Mouse (Mus musculus) midbrain, embryonic 15.5 days (tissue): ENCODE measurements around the gene Fam110c. TPM values are rescaled to one million over a fixed set of nuclear protein-coding genes. Genes with fewer than 3 reads are reported as not detected.
A peak's percentile ranks its signal among the peaks of the same experiment; 100 is the strongest.
"Not testable (repeated sequence)": the region's sequence is repeated elsewhere in the genome, so short reads cannot be mapped to it uniquely, and the experiment has no call there.

Experiments used
- ATAC-seq: fragments of 200-750 bp; cut with Nextera tagmentation; replicated peaks from 2 replicates; pipeline ENCODE4 v1.8.0; 2017; ENCODE audit warnings: moderate TSS enrichment
- H3K27ac ChIP-seq: fragments of 300-500 bp; sonication (generic); 2 replicates; pipeline ENCODE4 v1.5.1; 2015; ENCODE audit warnings: mild to moderate bottlenecking, inconsistent platforms
- H3K27me3 ChIP-seq: fragments of 300-500 bp; sonication (generic); replicated peaks from 2 replicates; pipeline ENCODE4 v1.6.1; 2015; ENCODE audit warnings: inconsistent platforms
- H3K36me3 ChIP-seq: fragments of 300-500 bp; sonication (generic); replicated peaks from 2 replicates; pipeline ENCODE4 v1.6.1; 2015; ENCODE audit warnings: inconsistent platforms
- H3K4me1 ChIP-seq: fragments of 300-500 bp; sonication (generic); 2 replicates; pipeline ENCODE4 v1.6.1; 2015; ENCODE audit warnings: inconsistent platforms
- H3K4me2 ChIP-seq: fragments of 300-500 bp; sonication (generic); 2 replicates; pipeline ENCODE4 v1.6.1; 2015; ENCODE audit warnings: inconsistent platforms, mild to moderate bottlenecking, moderate library complexity
- H3K4me3 ChIP-seq: fragments of 300-500 bp; sonication (generic); 2 replicates; pipeline ENCODE4 v1.5.1; 2015; ENCODE audit warnings: mild to moderate bottlenecking, inconsistent platforms
- H3K9ac ChIP-seq: fragments of 300-500 bp; sonication (generic); 2 replicates; pipeline ENCODE4 v1.6.1; 2015; ENCODE audit warnings: mild to moderate bottlenecking, inconsistent platforms
- H3K9me3 ChIP-seq: fragments of 300-500 bp; sonication (generic); 2 replicates; pipeline ENCODE4 v1.6.1; 2016; ENCODE audit warnings: inconsistent platforms
- WGBS: fragments of 180-500 bp; shearing (Covaris S2); methylation state at CpG from one replicate; pipeline ENCODE4 v1.1.7; 2015; ENCODE audit warnings: mixed read lengths; 5-methylcytosine and 5-hydroxymethylcytosine counted together
- polyA plus RNA-seq: library from polyadenylated mRNA; unstranded; fragments of >200 nt; fragmentation: Nextera tagmentation; extraction: Ambion mirVana; gene quantifications from 2 replicates; pipeline ENCODE4 v1.2.1, GENCODE M21; 2015

The Fam110c gene
- 0.06 TPM in 2 replicates for polyA plus RNA-seq

- peak within 1 kb of the TSS; percentile 36 for H3K9ac ChIP-seq
Observed at GRCm38 (mm10) chr12:31073412-31074354, at the start of gene Fam110c. Gene Fam110c, plus strand, starts transcription at chr12:31073861.

GRCm38 (mm10) chr12:31026423-31026822 lies 47.2 kb upstream of the Fam110c start:
- H3K9me3 ChIP-seq: no peaks in the 10 kb centered on the region
- no peak for ATAC-seq
- H3K4me3 ChIP-seq: no peak overlapping the region
- H3K36me3 ChIP-seq: no peaks in the 10 kb centered on the region
- no peak overlapping the region for H3K4me2 ChIP-seq
- no peaks in the 10 kb centered on the region for H3K27me3 ChIP-seq
- H3K4me1 ChIP-seq: no peaks in the 10 kb centered on the region
- H3K9ac ChIP-seq: no peak overlapping the region
- WGBS: 77% methylated on average over 7 of the region's 7 CpGs
- no peak overlapping the region for H3K27ac ChIP-seq

More at GRCm38 (mm10) chr12:31073412-31074354, at the start of gene Fam110c:
- Histone ChIP-seq H3K9me3 (no peaks in the 10 kb centered on the region), H3K36me3 (no peaks in the 10 kb centered on the region), H3K27me3 (peaks cover 42% of the 10 kb centered on the region), H3K4me2 (peak within 1 kb of the TSS; percentile 98), H3K4me1 (peaks cover 18% of the 10 kb centered on the region), H3K27ac (no peak within 1 kb of the TSS), H3K4me3 (peak within 1 kb of the TSS; percentile 48)
- ATAC-seq: peak; percentile 64
- 1% methylated on average over 50 of the region's 50 CpGs for WGBS

GRCm38 (mm10) chr12:31052066-31052465 lies 21.6 kb upstream of the Fam110c start:
- 90% methylated on average over 4 of the region's 4 CpGs for WGBS
- Histone ChIP-seq H3K9ac (no peak overlapping the region), H3K4me3 (no peak overlapping the region), H3K27me3 (no peaks in the 10 kb centered on the region), H3K36me3 (no peaks in the 10 kb centered on the region), H3K27ac (no peak overlapping the region), H3K9me3 (no peaks in the 10 kb centered on the region), H3K4me1 (no peaks in the 10 kb centered on the region), H3K4me2 (no peak overlapping the region)
- no peak for ATAC-seq

- Histone ChIP-seq H3K4me3 (no peak overlapping the region), H3K27me3 (no peaks in the 10 kb centered on the region), H3K27ac (no peak overlapping the region), H3K4me2 (no peak overlapping the region), H3K9me3 (no peaks in the 10 kb centered on the region), H3K36me3 (no peaks in the 10 kb centered on the region), H3K9ac (no peak overlapping the region), H3K4me1 (0 out of 2 replicates have a peak, but pooled peaks cover 2% of the 10 kb centered on the region)
- no peak for ATAC-seq
- WGBS: 84% methylated on average over 6 of the region's 6 CpGs
Observed at GRCm38 (mm10) chr12:31056291-31056864, 17.3 kb upstream of the Fam110c start.

GRCm38 (mm10) chr12:31059393-31059853 lies 14.2 kb upstream of the Fam110c start:
- no peak overlapping the region for H3K27ac ChIP-seq
- 59% methylated on average over 8 of the region's 8 CpGs for WGBS

GRCm38 (mm10) chr12:31060245-31060644 lies 13.4 kb upstream of the Fam110c start:
- H3K9me3 ChIP-seq: no peaks in the 10 kb centered on the region
- WGBS: 58% methylated on average over 8 of the region's 8 CpGs
- no peaks in the 10 kb centered on the region for H3K36me3 ChIP-seq
- no peak overlapping the region for H3K4me2 ChIP-seq
- H3K9ac ChIP-seq: no peak overlapping the region
- H3K4me1 ChIP-seq: 0 out of 2 replicates have a peak, but pooled peaks cover 2% of the 10 kb centered on the region
- no peaks in the 10 kb centered on the region for H3K27me3 ChIP-seq
- no peak overlapping the region for H3K4me3 ChIP-seq
- no peak for ATAC-seq
- H3K27ac ChIP-seq: no peak overlapping the region

More at GRCm38 (mm10) chr12:31059393-31059853, 14.2 kb upstream of the Fam110c start:
- Histone ChIP-seq H3K4me3 (no peak overlapping the region), H3K4me2 (no peak overlapping the region), H3K27me3 (no peaks in the 10 kb centered on the region), H3K9ac (no peak overlapping the region), H3K36me3 (no peaks in the 10 kb centered on the region), H3K9me3 (no peaks in the 10 kb centered on the region), H3K4me1 (0 out of 2 replicates have a peak, but pooled peaks cover 2% of the 10 kb centered on the region)
- no peak for ATAC-seq

- Histone ChIP-seq H3K27ac (no peak overlapping the region), H3K36me3 (no peaks in the 10 kb centered on the region), H3K4me1 (peaks cover 18% of the 10 kb centered on the region), H3K9me3 (no peaks in the 10 kb centered on the region), H3K9ac (no peak overlapping the region), H3K4me2 (no peak overlapping the region), H3K4me3 (no peak overlapping the region), H3K27me3 (peaks cover 35% of the 10 kb centered on the region)
- WGBS: 77% methylated on average over 5 of the region's 5 CpGs
- no peak for ATAC-seq
Observed at GRCm38 (mm10) chr12:31071222-31071621, 2.4 kb upstream of the Fam110c start.

GRCm38 (mm10) chr12:31074355-31074786 lies 710 bp downstream of the Fam110c start:
- peak overlapping the region; percentile 98 for H3K4me2 ChIP-seq
- not testable (repeated sequence) for H3K9me3 ChIP-seq, H3K27ac ChIP-seq, H3K36me3 ChIP-seq
- peak; percentile 41 for ATAC-seq
- peak overlapping the region; percentile 48 for H3K4me3 ChIP-seq
- H3K9ac ChIP-seq: peak overlapping the region; percentile 36
- H3K27me3 ChIP-seq: peaks cover 42% of the 10 kb centered on the region
- whole genome bisulfite sequencing: under 1% methylated on average over 18 of the region's 18 CpGs
- peaks cover 18% of the 10 kb centered on the region for H3K4me1 ChIP-seq

- peak; percentile 71 for ATAC-seq
- Histone ChIP-seq H3K36me3 (no peaks in the 10 kb centered on the region), H3K27me3 (peaks cover 42% of the 10 kb centered on the region), H3K4me1 (peaks cover 18% of the 10 kb centered on the region), H3K27ac (no peak overlapping the region), H3K9ac (no peak overlapping the region), H3K4me2 (peak overlapping the region; percentile 98), H3K4me3 (peak overlapping the region; percentile 35), H3K9me3 (no peaks in the 10 kb centered on the region)
- 3% methylated on average over 24 of the region's 24 CpGs for WGBS
Observed at GRCm38 (mm10) chr12:31074839-31075538, 1.3 kb downstream of the Fam110c start.

- H3K4me3 ChIP-seq: no peak overlapping the region
- 81% methylated on average over 7 of the region's 7 CpGs for WGBS
- no peak overlapping the region for H3K9ac ChIP-seq
- ATAC-seq: no peak
- no peak overlapping the region for H3K27ac ChIP-seq
- H3K4me2 ChIP-seq: no peak overlapping the region
- H3K36me3 ChIP-seq: no peaks in the 10 kb centered on the region
- peaks cover 39% of the 10 kb centered on the region for H3K27me3 ChIP-seq
- H3K9me3 ChIP-seq: no peaks in the 10 kb centered on the region
- H3K4me1 ChIP-seq: peaks cover 18% of the 10 kb centered on the region
Observed at GRCm38 (mm10) chr12:31077020-31077419, 3.4 kb downstream of the Fam110c start.

- 70% methylated on average over 4 of the region's 4 CpGs for WGBS
- Histone ChIP-seq H3K4me3 (no peak overlapping the region), H3K9ac (no peak overlapping the region), H3K27me3 (peaks cover 29% of the 10 kb centered on the region), H3K27ac (no peak overlapping the region), H3K4me2 (no peak overlapping the region), H3K9me3 (no peaks in the 10 kb centered on the region), H3K4me1 (peaks cover 18% of the 10 kb centered on the region), H3K36me3 (no peaks in the 10 kb centered on the region)
- no peak for ATAC-seq
Observed at GRCm38 (mm10) chr12:31078030-31078429, 4.4 kb downstream of the Fam110c start.

- no peak for ATAC-seq
- no peak overlapping the region for H3K4me2 ChIP-seq
Observed at GRCm38 (mm10) chr12:31080352-31080751, 6.7 kb downstream of the Fam110c start.

More at GRCm38 (mm10) chr12:31080352-31080751, 6.7 kb downstream of the Fam110c start:
- Histone ChIP-seq H3K27me3 (peaks cover 14% of the 10 kb centered on the region), H3K9ac (no peak overlapping the region), H3K4me1 (peaks cover 1% of the 10 kb centered on the region; the same call in 1 of the 2 replicates), H3K36me3 (no peaks in the 10 kb centered on the region), H3K9me3 (no peaks in the 10 kb centered on the region), H3K4me3 (no peak overlapping the region), H3K27ac (no peak overlapping the region)
- 78% methylated on average over 6 of the region's 6 CpGs for WGBS
